Mouse (Mus musculus) forebrain, embryonic 13.5 days (tissue): Measurements from ENCODE around the gene Trip12. TPM values are rescaled to one million over a fixed set of nuclear protein-coding genes. Genes with fewer than 3 reads are reported as not detected.

Experiments
- ATAC-seq: fragments of 200-750 bp; cut with Nextera tagmentation; 2 replicates; pipeline ENCODE4 v1.8.0; 2017
- H3K27ac ChIP-seq: fragments of 300-500 bp; sonication (generic); 2 replicates; pipeline ENCODE4 v1.5.1; 2015; ENCODE audit warnings: inconsistent platforms, mild to moderate bottlenecking, moderate library complexity
- H3K27me3 ChIP-seq: fragments of 300-500 bp; sonication (generic); 2 replicates; pipeline ENCODE4 v1.6.1; 2015; ENCODE audit warnings: mild to moderate bottlenecking, inconsistent platforms
- H3K36me3 ChIP-seq: fragments of 300-500 bp; sonication (generic); 2 replicates; pipeline ENCODE4 v1.6.1; 2015; ENCODE audit warnings: mild to moderate bottlenecking, inconsistent platforms; ENCODE audit not compliant: poor library complexity, severe bottlenecking
- H3K4me1 ChIP-seq: fragments of 300-500 bp; sonication (generic); 2 replicates; pipeline ENCODE4 v1.6.1; 2015; ENCODE audit warnings: inconsistent platforms
- H3K4me2 ChIP-seq: fragments of 300-500 bp; sonication (generic); 2 replicates; pipeline ENCODE4 v1.6.1; 2015; ENCODE audit warnings: inconsistent platforms, mild to moderate bottlenecking, moderate library complexity
- H3K4me3 ChIP-seq: fragments of 300-500 bp; sonication (generic); 2 replicates; pipeline ENCODE4 v1.5.1; 2015; ENCODE audit warnings: mild to moderate bottlenecking, inconsistent platforms
- H3K9ac ChIP-seq: fragments of 300-500 bp; sonication (generic); 2 replicates; pipeline ENCODE4 v1.6.1; 2015; ENCODE audit warnings: mild to moderate bottlenecking, inconsistent platforms
- H3K9me3 ChIP-seq: fragments of 300-500 bp; sonication (generic); replicated peaks from 2 replicates; pipeline ENCODE4 v1.6.1; 2016; ENCODE audit warnings: inconsistent platforms
- WGBS: fragments of 180-500 bp; shearing (Covaris S2); methylation state at CpG from one replicate; pipeline ENCODE4 v1.1.7; 2015; 5-methylcytosine and 5-hydroxymethylcytosine counted together
- polyA plus RNA-seq: library from polyadenylated mRNA; unstranded; fragments of >200 nt; fragmentation: Nextera tagmentation; extraction: Ambion mirVana; gene quantifications from 2 replicates; pipeline ENCODE4 v1.2.1, GENCODE M21; 2015

Gene Trip12
- polyA plus RNA-seq, 1 experiment from 2014 or later = 66.3 TPM

DNA sequence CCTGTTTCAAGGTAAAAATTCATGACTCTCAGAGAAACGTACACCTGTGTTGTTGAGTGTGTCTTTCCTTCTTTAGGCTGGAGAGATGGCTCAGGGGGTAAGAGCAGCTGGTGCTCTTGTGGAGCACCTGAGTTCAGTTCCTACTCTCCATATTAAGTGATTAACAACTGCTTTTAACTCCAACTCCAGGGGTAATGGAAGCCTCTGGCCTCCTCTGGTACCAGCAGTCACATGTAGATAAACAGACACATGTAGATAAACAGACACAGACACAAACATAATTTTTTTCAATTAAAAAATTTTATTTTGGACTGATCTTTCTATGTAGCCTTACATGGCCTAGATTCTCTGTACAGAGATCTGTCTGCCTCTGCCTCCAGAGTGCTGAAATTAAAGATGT is 13.4 kb upstream of the Trip12 start:
- H3K4me3 ChIP-seq = no peak overlapping the region
- H3K27me3 ChIP-seq = no peaks in the 10 kb centered on the region
- no peaks in the 10 kb centered on the region for H3K4me1 ChIP-seq
- H3K27ac ChIP-seq = no peak overlapping the region
- H3K9ac ChIP-seq = no peak overlapping the region
- H3K9me3 ChIP-seq = no peaks in the 10 kb centered on the region
- ATAC-seq = no peak
- WGBS = 94% methylated on average over 1 of the region's 1 CpGs
- H3K4me2 ChIP-seq = no peak overlapping the region
- no peaks in the 10 kb centered on the region for H3K36me3 ChIP-seq

DNA sequence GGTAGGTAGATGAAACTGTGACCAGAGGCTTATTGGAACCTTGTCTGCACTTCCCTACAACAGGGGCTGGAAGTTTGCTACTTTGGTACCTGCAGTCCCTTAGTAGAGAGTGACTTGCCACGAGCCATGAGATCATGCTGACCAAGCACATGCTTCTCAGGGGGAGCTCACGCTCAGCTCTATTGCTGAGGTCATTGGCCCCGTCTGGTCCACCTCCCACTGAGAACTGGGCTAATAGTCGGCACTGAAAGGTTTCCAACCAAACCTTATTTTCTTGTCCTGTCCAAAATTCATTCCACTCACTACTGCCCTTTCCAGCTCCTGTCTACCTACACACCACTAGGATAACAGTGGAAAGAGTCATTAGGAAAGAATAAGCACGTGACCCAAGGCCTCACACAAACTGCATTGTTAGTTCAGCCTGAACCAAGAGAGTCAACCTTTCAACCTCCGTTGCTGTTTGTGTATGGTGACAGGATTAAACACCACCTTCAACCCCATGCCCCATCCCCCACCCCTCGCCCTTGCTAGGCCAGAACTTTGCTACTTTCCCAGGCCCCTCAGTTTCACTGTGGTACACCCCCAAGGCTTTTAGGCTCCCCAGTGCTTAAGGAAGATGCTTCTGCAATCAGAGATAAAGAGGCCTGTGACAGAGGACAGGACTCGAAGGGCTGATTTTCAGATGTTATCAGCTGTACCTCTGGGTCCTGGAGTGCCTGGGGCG is 11.4 kb upstream of the Trip12 start:
- WGBS = 26% methylated on average over 9 of the region's 9 CpGs
- Histone ChIP-seq H3K9me3 (no peaks in the 10 kb centered on the region), H3K27ac (no peak overlapping the region), H3K27me3 (no peaks in the 10 kb centered on the region), H3K36me3 (no peaks in the 10 kb centered on the region), H3K9ac (no peak overlapping the region), H3K4me1 (no peaks in the 10 kb centered on the region), H3K4me2 (no peak overlapping the region), H3K4me3 (no peak overlapping the region)
- ATAC-seq = no peak

DNA sequence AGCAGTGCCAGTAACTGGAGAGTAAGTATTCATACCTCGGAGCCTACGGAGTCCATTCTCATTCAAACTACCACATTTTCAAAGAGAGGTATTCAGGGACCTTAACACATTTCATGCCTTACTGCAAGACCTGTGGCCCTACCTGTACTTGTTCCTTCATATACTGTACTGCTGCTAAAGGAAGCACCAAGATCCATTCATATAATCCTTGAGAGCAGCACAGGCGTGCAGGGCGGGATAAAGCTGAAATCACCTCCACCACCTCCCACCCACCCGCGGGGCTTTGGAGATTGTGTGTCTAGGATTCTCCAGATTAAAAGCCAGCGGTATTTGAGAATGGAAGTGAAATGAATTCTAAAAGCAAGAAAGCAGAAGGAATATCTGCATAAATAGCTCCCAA is 10.2 kb upstream of the Trip12 start:
- Histone ChIP-seq H3K4me2 (no peak overlapping the region), H3K9me3 (no peaks in the 10 kb centered on the region), H3K36me3 (no peaks in the 10 kb centered on the region), H3K9ac (no peak overlapping the region), H3K4me1 (no peaks in the 10 kb centered on the region), H3K27me3 (no peaks in the 10 kb centered on the region), H3K4me3 (no peak overlapping the region), H3K27ac (no peak overlapping the region)
- WGBS = 89% methylated on average over 7 of the region's 7 CpGs
- ATAC-seq = no peak

DNA sequence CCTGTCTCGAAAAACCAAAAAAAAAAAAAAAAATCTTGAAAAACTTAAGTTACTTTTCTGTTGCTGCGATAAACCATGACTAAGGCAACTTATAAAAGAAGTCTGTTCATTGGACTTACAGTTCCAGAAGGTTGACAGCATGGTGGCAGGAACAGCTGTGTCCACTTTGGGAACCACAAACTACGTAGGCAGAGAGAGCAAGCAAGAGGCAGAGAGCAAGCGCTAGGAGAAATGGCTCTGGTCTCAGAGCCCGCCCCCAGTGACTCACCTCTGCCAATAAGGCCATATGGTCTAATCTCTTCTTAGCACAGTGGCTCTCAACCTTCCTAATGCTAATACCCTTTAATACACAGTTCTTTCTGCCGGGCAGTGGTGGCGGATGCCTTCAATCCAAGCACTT is 9.5 kb upstream of the Trip12 start:
- Histone ChIP-seq H3K27ac (no peak overlapping the region), H3K4me2 (no peak overlapping the region), H3K4me3 (no peak overlapping the region), H3K4me1 (no peaks in the 10 kb centered on the region), H3K36me3 (no peaks in the 10 kb centered on the region), H3K27me3 (no peaks in the 10 kb centered on the region), H3K9ac (no peak overlapping the region), H3K9me3 (no peaks in the 10 kb centered on the region)
- no peak for ATAC-seq
- WGBS = 95% methylated on average over 7 of the region's 7 CpGs

DNA sequence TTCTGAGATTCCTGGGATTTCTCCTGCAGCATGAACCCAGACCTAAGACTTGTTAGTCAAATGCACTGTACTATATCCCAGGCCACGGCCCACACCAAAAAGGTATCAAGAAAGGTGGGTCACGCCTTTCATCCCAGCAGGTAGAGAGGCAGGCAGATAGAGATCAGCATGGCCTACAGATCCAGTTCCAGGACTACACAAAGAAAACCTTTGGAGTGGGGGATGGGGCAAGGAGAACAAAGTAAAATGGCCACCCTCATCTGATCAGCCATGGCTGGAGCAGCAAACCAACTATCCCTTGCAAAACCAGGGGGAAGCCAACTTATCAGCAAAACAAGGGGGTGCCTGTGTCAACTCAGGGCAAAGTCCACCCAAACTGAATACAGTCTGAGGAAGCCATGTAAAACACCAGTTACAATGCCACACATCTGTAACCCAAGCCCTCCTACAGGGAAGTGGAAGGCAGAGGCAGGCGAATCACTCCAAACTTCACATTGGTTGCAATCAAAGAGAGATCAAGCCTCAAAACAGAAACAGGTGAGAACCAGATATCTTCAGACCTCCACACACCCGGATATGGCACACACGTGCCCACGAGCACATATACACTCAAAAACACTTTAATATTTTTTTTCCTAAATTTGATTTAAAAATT is 8.6 kb upstream of the Trip12 start:
- H3K9me3 ChIP-seq = no peaks in the 10 kb centered on the region
- WGBS = 93% methylated on average over 6 of the region's 6 CpGs
- no peaks in the 10 kb centered on the region for H3K4me1 ChIP-seq
- no peaks in the 10 kb centered on the region for H3K27me3 ChIP-seq
- no peak for ATAC-seq
- no peak overlapping the region for H3K4me3 ChIP-seq
- H3K36me3 ChIP-seq = no peaks in the 10 kb centered on the region
- H3K27ac ChIP-seq = no peak overlapping the region
- H3K4me2 ChIP-seq = no peak overlapping the region
- no peak overlapping the region for H3K9ac ChIP-seq

DNA sequence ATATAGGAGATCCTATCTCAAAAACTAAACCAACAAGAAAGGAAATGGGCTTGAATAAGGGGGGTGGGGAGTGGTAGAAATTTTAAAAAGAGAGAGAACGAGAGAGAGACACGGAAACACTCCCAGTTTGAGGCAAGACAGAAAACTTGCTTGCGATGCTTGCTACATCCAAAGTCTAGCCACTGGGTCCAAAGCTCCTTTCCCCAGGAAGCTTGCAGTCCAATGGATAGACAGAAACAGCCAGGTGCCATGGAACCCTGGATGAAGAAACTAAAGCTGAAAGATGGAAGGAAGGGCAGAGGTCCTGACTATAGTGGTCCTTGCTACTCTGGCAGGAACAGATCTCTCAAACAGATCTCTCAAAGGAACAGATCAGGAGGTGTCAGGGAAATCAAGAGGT is 8.0 kb upstream of the Trip12 start:
- no peak overlapping the region for H3K9ac ChIP-seq
- H3K4me2 ChIP-seq = no peak overlapping the region
- H3K27ac ChIP-seq = no peak overlapping the region
- H3K27me3 ChIP-seq = no peaks in the 10 kb centered on the region
- H3K36me3 ChIP-seq = 0 out of 2 replicates have a peak, but pooled peaks cover under 1% of the 10 kb centered on the region
- 93% methylated on average over 3 of the region's 3 CpGs for WGBS
- H3K9me3 ChIP-seq = no peaks in the 10 kb centered on the region
- no peak overlapping the region for H3K4me3 ChIP-seq
- no peaks in the 10 kb centered on the region for H3K4me1 ChIP-seq
- no peak for ATAC-seq

DNA sequence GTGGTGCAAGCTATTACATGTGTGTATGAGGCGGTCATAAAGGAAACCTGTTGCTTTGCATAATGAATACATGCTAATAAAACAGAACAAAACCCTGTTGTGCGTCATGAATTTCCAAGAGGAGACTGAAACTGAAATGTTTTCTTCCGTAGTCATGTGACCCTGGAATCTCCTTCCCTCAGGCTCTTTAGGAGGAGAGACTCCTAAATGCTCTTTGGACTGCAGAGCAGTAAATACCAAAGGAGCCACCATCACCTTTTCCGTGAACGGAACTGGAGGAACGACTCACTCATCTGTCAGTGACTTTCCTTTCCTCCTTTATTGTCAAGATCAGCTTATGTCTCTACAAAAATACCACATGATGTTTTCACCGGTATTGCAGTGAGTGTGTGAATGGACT is 7.4 kb upstream of the Trip12 start:
- no peak overlapping the region for H3K9ac ChIP-seq
- H3K4me2 ChIP-seq = no peak overlapping the region
- ATAC-seq = no peak
- no peaks in the 10 kb centered on the region for H3K4me1 ChIP-seq
- H3K36me3 ChIP-seq = peaks cover 6% of the 10 kb centered on the region; the same call in 1 of the 2 replicates
- 97% methylated on average over 7 of the region's 7 CpGs for WGBS
- no peak overlapping the region for H3K27ac ChIP-seq
- no peaks in the 10 kb centered on the region for H3K27me3 ChIP-seq
- H3K9me3 ChIP-seq = no peaks in the 10 kb centered on the region
- no peak overlapping the region for H3K4me3 ChIP-seq

DNA sequence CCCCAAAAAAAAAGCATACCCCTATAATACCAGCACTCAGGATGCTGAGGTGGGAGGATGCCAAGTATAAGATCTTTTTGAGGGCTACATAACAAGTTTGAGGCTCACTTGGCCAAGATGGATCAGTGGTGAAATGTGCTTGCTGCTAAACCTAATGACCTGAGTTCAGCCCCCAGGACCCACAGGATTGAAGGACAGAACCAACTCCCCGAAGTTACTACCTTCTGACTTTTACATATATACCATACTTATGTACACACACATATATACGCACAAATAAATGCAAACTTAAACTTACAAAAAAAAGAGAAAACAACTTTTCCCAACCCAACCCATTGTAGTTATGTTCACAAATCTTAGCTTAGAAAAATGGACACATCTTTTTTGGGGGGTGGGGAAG is 3.0 kb upstream of the Trip12 start:
- H3K9ac ChIP-seq = no peak overlapping the region
- H3K9me3 ChIP-seq = no peaks in the 10 kb centered on the region
- no peak overlapping the region for H3K4me2 ChIP-seq
- ATAC-seq = no peak
- no peaks in the 10 kb centered on the region for H3K27me3 ChIP-seq
- H3K36me3 ChIP-seq = peaks cover 6% of the 10 kb centered on the region; the same call in 1 of the 2 replicates
- no peak overlapping the region for H3K27ac ChIP-seq
- peaks cover 12% of the 10 kb centered on the region for H3K4me1 ChIP-seq
- no peak overlapping the region for H3K4me3 ChIP-seq
- 96% methylated on average over 2 of the region's 2 CpGs for WGBS

DNA sequence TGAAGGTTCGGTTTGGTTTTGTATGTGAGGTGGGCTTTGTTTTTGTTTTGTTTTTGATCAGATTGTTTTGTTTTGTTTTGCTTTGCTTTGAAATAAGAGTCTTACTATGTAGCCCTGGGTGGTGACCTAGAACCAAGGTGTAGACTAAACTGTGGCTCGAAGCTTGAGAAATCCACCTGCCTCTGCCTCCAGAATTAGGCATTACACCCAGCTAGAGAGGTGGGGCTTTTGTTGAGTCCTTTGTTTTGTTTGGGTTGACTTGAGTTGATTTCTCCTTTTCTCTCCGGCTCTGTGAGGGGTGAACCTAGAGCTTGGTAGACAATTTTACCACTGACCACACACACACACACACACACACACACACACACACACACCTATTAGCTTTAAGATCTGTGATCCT is 745 bp upstream of the Trip12 start:
- H3K4me3 ChIP-seq = peak overlapping the region; percentile 92
- no peaks in the 10 kb centered on the region for H3K27me3 ChIP-seq
- H3K4me1 ChIP-seq = peaks cover 31% of the 10 kb centered on the region
- WGBS = 67% methylated on average over 3 of the region's 3 CpGs
- ATAC-seq = no peak
- peak overlapping the region; percentile 78 for H3K4me2 ChIP-seq
- peaks cover 6% of the 10 kb centered on the region; the same call in 1 of the 2 replicates for H3K36me3 ChIP-seq
- no peak overlapping the region for H3K9ac ChIP-seq
- H3K9me3 ChIP-seq = no peaks in the 10 kb centered on the region
- 0 out of 2 replicates have a peak overlapping the region, but pooled peaks have one; percentile 97 for H3K27ac ChIP-seq

DNA sequence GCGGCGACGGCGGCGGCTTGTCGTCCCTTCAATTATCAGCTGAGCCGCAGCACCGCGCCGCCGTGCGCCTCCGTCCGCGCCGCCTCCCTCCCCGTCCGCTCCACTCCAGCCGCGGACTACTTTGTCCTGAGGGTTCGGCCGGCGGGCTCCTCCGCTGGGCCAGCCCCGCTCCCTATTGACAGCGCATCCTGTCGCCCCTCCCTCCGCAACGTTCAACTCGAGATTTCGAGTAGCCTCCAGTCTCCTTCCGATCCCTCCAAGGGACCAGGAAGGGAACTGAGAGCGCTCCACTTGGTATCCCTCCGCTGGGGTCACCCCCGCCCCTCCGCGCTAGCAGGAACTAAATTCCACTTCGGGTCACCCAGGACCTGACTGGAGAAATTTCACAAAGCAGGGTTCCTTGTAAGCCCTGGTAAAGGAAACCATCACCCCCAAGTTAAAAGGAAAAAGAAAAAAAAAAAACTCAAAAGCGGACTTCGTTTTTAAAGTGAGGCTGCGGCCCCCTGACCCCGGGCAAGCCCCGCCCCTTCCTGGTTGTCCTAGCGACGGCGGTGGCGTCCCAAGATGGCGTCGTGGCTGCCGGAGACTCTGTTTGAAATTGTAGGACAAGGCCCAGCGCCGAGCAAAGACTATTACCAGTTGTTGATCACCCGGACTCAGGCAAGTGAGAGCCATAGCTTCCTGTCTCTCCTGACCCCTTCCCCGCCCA is 853 bp downstream of the Trip12 start, which contains the start of gene Fbxo36:
Gene Fbxo36, plus strand, starts transcription at position 533 of the 709 bp plus-strand sequence.
- peaks cover 6% of the 10 kb centered on the region; the same call in 1 of the 2 replicates for H3K36me3 ChIP-seq
- H3K27me3 ChIP-seq = no peaks in the 10 kb centered on the region
- H3K9ac ChIP-seq = peak within 1 kb of the TSS; percentile 95
- WGBS = under 1% methylated on average over 46 of the region's 54 CpGs
- H3K4me3 ChIP-seq = peak within 1 kb of the TSS; percentile 92
- H3K4me1 ChIP-seq = peaks cover 33% of the 10 kb centered on the region
- H3K27ac ChIP-seq = peak within 1 kb of the TSS; percentile 97
- H3K9me3 ChIP-seq = no peaks in the 10 kb centered on the region
- ATAC-seq = peak; percentile 91
- H3K4me2 ChIP-seq = peak within 1 kb of the TSS; percentile 78

DNA sequence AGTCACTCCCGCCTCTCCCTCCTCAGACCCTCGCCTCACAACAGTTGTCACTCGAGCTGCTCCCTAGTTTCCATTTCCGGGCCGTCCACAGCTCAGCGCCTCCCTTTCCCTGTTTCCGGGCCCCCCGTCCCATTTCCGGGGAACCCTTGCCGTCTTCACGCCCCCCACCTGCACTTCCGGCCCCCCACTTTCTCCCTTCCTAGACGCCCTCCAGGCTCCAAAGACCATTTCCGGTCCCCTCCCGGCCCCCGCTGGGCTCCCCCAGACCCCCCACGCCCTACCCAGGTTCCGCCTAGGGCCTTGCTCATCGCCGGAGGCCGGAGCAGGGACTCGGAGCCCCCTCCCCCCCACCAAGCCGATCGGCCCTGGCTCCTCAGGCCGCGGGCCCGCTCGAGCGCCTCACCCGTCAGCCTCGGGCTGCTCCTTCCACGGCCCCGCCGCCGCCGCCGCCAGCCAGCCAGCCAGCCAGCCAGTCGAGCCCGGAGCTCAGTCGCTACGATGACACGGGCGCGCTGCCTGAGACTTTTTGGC is 1.6 kb downstream of the Trip12 start:
- peak; percentile 76 for ATAC-seq
- peaks cover 33% of the 10 kb centered on the region for H3K4me1 ChIP-seq
- H3K4me2 ChIP-seq = peak overlapping the region; percentile 78
- under 1% methylated on average over 31 of the region's 44 CpGs for WGBS
- H3K9me3 ChIP-seq = no peaks in the 10 kb centered on the region
- H3K27ac ChIP-seq = peak overlapping the region; percentile 97
- H3K36me3 ChIP-seq = peaks cover 10% of the 10 kb centered on the region; the same call in 1 of the 2 replicates
- H3K9ac ChIP-seq = peak overlapping the region; percentile 95
- H3K4me3 ChIP-seq = peak overlapping the region; percentile 92
- no peaks in the 10 kb centered on the region for H3K27me3 ChIP-seq

DNA sequence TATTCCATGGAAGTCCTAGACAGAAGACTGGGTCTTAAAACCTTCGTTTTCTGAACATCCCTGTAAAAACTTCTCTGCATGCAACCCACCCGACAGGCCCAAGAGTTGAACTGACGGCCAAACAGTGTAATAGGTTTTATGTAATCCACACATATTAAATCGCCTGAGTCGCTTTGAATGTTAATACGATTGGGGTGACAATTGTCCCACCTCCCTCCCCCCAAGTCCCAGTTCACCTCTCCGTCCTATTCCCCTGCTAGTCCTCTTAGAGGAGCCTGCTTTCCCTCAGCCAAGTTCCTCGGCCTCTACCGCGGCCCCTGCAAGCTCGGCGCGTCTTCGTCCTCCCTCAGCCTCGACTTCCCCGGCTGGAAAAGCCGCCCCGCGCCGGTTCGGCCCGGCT is 2.2 kb downstream of the Trip12 start:
- Histone ChIP-seq H3K4me3 (peak overlapping the region; percentile 92), H3K27ac (peak overlapping the region; percentile 97), H3K9ac (peak overlapping the region; percentile 95), H3K36me3 (peaks cover 12% of the 10 kb centered on the region), H3K27me3 (no peaks in the 10 kb centered on the region), H3K4me2 (peak overlapping the region; percentile 78), H3K4me1 (peaks cover 33% of the 10 kb centered on the region), H3K9me3 (no peaks in the 10 kb centered on the region)
- ATAC-seq = no peak
- WGBS = 2% methylated on average over 22 of the region's 22 CpGs
